Mouse (Mus musculus) forebrain, embryonic 16.5 days (tissue): Measurements from ENCODE around the gene Arl4c. TPM values are rescaled to one million over a fixed set of nuclear protein-coding genes. Genes with fewer than 3 reads are reported as not detected.
A peak's percentile ranks its signal among the peaks of the same experiment; 100 is the strongest.

ENCODE experiments used
- ATAC-seq: fragments of 200-750 bp; cut with Nextera tagmentation; 2 replicates; pipeline ENCODE4 v1.8.0; 2017; ENCODE audit warnings: mild to moderate bottlenecking, moderate library complexity
- H3K27ac ChIP-seq: fragments of 300-500 bp; sonication (generic); 2 replicates; pipeline ENCODE4 v1.5.1; 2014; ENCODE audit warnings: low read length, control low read depth
- H3K27me3 ChIP-seq: fragments of 300-500 bp; sonication (generic); replicated peaks from 2 replicates; pipeline ENCODE4 v1.6.1; 2014; ENCODE audit warnings: low read length; ENCODE audit not compliant: control insufficient read depth, insufficient read depth
- H3K36me3 ChIP-seq: fragments of 300-500 bp; sonication (generic); 2 replicates; pipeline ENCODE4 v1.6.1; 2014; ENCODE audit not compliant: control insufficient read depth, insufficient read depth
- H3K4me1 ChIP-seq: fragments of 300-500 bp; sonication (generic); replicated peaks from 2 replicates; pipeline ENCODE4 v1.6.1; 2014; ENCODE audit warnings: low read length; ENCODE audit not compliant: control insufficient read depth, insufficient read depth
- H3K4me2 ChIP-seq: fragments of 300-500 bp; sonication (generic); 2 replicates; pipeline ENCODE4 v1.6.1; 2014; ENCODE audit warnings: mild to moderate bottlenecking, low read length, control low read depth
- H3K4me3 ChIP-seq: fragments of 300-500 bp; sonication (generic); replicated peaks from 2 replicates; pipeline ENCODE4 v1.5.1; 2014; ENCODE audit warnings: mild to moderate bottlenecking, low read length, control low read depth
- H3K9ac ChIP-seq: fragments of 300-500 bp; sonication (generic); replicated peaks from 2 replicates; pipeline ENCODE4 v1.6.1; 2014; ENCODE audit warnings: low read depth, low read length, control low read depth
- H3K9me3 ChIP-seq: fragments of 300-500 bp; sonication (generic); 2 replicates; pipeline ENCODE4 v1.6.1; 2016; ENCODE audit warnings: low read length; ENCODE audit not compliant: control insufficient read depth
- WGBS: fragments of 180-500 bp; shearing (Covaris S2); extraction: QIAGEN DNeasy Blood & Tissue Kit; methylation state at CpG from one replicate; pipeline ENCODE4 v1.1.7; 2014; 5-methylcytosine and 5-hydroxymethylcytosine counted together
- polyA plus RNA-seq: library from polyadenylated mRNA; unstranded; fragments of >200 nt; fragmentation: Nextera tagmentation; extraction: Ambion mirVana; gene quantifications from 2 replicates; pipeline ENCODE4 v1.2.1, GENCODE M21; 2015

Arl4c gene
- polyA plus RNA-seq, 1 experiment from 2014 or later = 37.1 TPM

DNA sequence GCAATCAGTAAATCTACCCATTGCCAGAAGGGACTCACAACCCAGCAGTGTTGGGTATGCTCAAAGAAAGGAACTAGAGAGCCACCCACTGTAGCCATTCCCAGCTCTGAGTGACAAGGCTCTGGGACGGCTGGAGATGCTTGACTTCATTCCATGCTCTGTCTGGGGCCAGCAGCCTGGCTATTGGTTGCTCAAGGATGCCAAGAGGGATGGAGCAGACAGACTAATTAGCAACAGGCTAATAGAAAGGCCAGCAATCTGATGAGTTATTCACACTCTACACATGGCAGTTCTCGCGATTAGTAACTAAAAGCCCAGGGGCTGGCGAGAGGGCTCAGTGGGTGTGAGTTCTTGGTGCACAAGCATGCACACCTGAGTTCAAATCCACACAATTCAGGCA lies 5.6 kb downstream of the Arl4c start:
- H3K27me3 ChIP-seq = no peaks in the 10 kb centered on the region
- H3K4me1 ChIP-seq = peaks cover 16% of the 10 kb centered on the region
- WGBS = 34% methylated on average over 4 of the region's 4 CpGs
- no peak overlapping the region for H3K4me3 ChIP-seq
- H3K9me3 ChIP-seq = no peaks in the 10 kb centered on the region
- no peak overlapping the region for H3K4me2 ChIP-seq
- H3K36me3 ChIP-seq = peaks cover 2% of the 10 kb centered on the region; the same call in 1 of the 2 replicates
- H3K27ac ChIP-seq = no peak overlapping the region
- peak; percentile 19 for ATAC-seq
- H3K9ac ChIP-seq = no peak overlapping the region

DNA sequence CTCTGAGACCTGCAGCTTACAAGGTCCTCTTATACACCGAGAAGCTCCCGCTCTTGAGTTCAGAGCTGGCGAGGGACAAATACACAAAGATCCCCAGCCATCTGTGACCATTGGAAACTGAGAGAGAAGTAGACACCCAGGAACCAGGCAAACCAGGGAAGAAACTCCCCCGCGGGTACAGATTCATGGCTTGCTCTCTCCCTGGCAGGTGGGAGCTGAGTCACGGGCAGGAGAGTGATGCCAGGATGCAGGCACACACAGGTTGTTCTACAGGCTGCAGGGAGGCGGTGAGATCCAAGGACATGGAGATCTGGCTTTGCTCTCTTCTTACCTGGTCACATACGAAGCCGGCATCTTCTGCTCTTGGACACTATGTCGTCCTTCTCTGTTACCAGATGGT lies 7.7 kb downstream of the Arl4c start:
- H3K4me2 ChIP-seq = no peak overlapping the region
- ATAC-seq = no peak
- H3K9me3 ChIP-seq = no peaks in the 10 kb centered on the region
- no peaks in the 10 kb centered on the region for H3K27me3 ChIP-seq
- no peak overlapping the region for H3K4me3 ChIP-seq
- H3K27ac ChIP-seq = no peak overlapping the region
- peaks cover 16% of the 10 kb centered on the region for H3K4me1 ChIP-seq
- no peak overlapping the region for H3K9ac ChIP-seq
- H3K36me3 ChIP-seq = peaks cover 2% of the 10 kb centered on the region; the same call in 1 of the 2 replicates
- WGBS = 89% methylated on average over 10 of the region's 10 CpGs

DNA sequence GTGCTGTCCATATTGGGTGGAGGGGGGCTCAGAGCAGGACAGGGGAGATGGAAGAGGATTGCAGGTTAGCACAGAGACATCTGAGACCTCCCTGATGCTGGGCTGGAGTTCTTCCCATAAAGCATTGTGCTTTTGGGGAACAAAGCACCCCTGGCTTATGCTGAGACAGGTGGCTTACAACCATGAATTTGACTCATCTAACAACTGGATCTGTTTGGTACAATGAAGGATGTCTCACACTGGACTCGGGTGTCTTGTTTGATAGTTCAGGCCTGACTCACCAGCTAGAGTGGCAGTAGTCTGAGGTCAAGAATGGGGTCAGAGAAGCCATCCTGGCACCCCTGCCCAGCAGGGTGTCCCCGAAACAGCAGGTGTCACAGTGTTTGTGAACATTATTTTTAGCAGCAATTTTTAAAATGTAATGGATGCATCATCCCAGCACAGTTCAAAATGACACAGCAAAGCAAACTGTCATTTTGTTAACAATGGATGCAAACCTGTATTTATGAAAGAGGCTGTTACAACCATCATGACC lies 9.7 kb downstream of the Arl4c start:
- Histone ChIP-seq H3K4me2 (no peak overlapping the region), H3K4me3 (no peak overlapping the region), H3K4me1 (peaks cover 4% of the 10 kb centered on the region), H3K27me3 (no peaks in the 10 kb centered on the region), H3K9me3 (no peaks in the 10 kb centered on the region), H3K9ac (no peak overlapping the region), H3K27ac (no peak overlapping the region), H3K36me3 (peaks cover 2% of the 10 kb centered on the region; the same call in 1 of the 2 replicates)
- 77% methylated on average over 2 of the region's 2 CpGs for WGBS
- no peak for ATAC-seq

DNA sequence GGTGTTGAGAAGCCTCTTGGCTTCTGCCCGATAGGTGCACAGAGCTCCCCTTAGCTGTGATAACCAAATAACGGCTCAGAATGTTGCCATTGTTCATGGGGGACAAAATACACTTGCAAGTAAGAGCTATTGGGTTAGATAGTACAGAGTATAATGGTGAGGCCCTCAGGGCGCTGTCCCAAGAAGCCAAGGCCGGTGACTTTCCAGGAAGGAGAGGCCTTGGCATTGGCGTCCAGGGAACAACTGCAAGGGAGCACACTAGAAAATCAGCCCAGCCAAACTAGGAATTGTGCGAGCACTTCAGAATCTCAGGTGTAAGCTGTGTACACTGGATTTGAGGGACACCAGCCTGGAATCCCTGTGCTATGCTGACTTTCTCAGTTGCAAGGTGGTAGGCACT lies 11.4 kb downstream of the Arl4c start:
- WGBS = 90% methylated on average over 6 of the region's 6 CpGs
- H3K9ac ChIP-seq = no peak overlapping the region
- H3K9me3 ChIP-seq = no peaks in the 10 kb centered on the region
- H3K36me3 ChIP-seq = peaks cover 2% of the 10 kb centered on the region; the same call in 1 of the 2 replicates
- no peaks in the 10 kb centered on the region for H3K4me1 ChIP-seq
- H3K27ac ChIP-seq = no peak overlapping the region
- ATAC-seq = no peak
- no peak overlapping the region for H3K4me2 ChIP-seq
- H3K27me3 ChIP-seq = no peaks in the 10 kb centered on the region
- H3K4me3 ChIP-seq = no peak overlapping the region

DNA sequence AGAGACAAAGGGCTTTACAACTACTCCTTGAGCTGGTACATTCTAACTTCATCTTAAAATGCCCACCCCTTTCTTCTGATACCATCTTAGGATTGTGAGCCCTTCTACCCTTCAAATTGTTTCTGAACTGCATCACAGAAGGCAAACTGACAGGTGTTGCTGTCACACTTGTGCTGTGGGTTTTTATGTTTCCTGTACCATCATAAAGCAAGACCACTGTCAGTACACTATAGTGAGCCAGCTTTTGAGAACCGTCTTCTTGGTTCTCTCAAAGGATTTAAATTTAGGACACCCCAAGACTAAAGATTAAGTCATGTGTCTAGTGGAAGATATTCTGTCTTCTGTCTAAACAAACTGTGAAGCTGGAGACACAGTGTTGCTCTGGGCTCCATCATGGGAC lies 17.3 kb downstream of the Arl4c start:
- Histone ChIP-seq H3K4me2 (no peak overlapping the region), H3K27me3 (no peaks in the 10 kb centered on the region), H3K9me3 (no peaks in the 10 kb centered on the region), H3K4me3 (no peak overlapping the region), H3K36me3 (no peaks in the 10 kb centered on the region), H3K9ac (no peak overlapping the region), H3K27ac (no peak overlapping the region), H3K4me1 (no peaks in the 10 kb centered on the region)
- 83% methylated on average over 1 of the region's 1 CpGs for WGBS
- ATAC-seq = no peak

DNA sequence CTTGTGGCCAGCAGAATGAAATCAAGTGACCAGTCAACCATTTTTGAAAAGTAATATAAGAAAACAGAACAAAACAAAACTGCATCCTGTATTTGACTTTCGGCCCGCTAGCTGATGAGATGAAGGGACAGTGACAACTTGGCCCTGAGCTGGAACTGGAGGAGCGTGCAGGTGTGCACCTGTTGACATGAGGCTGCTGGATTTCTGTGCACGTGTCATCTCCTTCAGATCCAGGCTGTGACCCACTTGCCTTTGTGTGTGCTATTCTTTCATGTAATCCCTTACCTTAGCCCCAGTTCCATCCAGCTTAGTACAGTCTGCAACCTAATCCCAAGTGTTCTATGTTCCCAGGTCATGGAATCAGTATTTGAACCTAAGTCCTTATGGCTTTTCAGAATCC lies 20.4 kb downstream of the Arl4c start:
- H3K36me3 ChIP-seq = no peaks in the 10 kb centered on the region
- no peaks in the 10 kb centered on the region for H3K27me3 ChIP-seq
- no peaks in the 10 kb centered on the region for H3K4me1 ChIP-seq
- no peak overlapping the region for H3K27ac ChIP-seq
- no peak overlapping the region for H3K9ac ChIP-seq
- H3K4me2 ChIP-seq = no peak overlapping the region
- no peak overlapping the region for H3K4me3 ChIP-seq
- WGBS = 95% methylated on average over 4 of the region's 4 CpGs
- no peak for ATAC-seq
- no peaks in the 10 kb centered on the region for H3K9me3 ChIP-seq

DNA sequence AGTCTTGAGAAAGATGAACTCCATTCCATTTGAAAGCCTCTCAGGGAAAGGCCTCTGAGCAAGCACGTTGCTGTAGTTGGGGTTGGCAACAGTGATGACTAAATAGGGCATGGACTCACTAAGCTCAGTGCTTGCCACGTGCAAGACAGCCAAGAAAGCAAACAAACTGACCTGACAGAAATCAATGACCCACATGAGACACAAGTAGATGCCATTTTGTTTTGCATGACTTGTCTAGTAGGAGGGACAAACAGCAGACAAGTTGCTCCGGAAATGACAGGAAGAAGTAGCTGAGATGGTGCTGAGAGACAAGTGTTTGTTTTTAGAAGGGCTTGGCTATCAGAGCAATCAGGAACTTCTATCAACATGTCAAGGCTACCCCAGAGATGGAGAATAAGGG lies 21.2 kb downstream of the Arl4c start:
- WGBS = 67% methylated on average over 3 of the region's 3 CpGs
- H3K9me3 ChIP-seq = no peaks in the 10 kb centered on the region
- no peaks in the 10 kb centered on the region for H3K27me3 ChIP-seq
- H3K4me1 ChIP-seq = no peaks in the 10 kb centered on the region
- H3K27ac ChIP-seq = no peak overlapping the region
- no peaks in the 10 kb centered on the region for H3K36me3 ChIP-seq
- H3K9ac ChIP-seq = no peak overlapping the region
- no peak overlapping the region for H3K4me3 ChIP-seq
- no peak for ATAC-seq
- H3K4me2 ChIP-seq = no peak overlapping the region

DNA sequence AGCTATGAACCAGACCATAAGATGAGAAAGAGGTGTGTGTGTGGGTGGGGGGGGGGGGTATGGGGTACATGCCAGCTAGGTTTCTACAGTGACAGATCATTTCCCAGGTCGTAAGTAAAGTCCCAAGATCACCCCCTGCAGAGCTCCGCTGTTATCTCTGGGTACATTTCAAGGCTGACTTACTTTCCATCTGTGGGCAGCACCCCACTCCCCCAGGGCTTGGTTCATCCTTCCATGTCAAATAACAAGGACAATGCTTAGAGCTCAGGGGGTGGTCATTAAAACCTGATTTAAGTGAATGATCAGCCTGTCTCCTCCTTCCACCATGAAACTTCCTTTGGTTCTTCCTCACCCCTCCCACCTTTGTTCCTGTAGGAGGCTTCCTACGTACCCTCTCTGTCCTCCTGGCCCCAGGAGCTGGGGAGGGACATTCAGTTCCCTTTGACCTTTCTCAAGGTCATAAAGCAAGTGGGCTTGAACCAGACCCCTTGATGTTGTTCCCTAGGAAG lies 23.7 kb downstream of the Arl4c start:
- Histone ChIP-seq H3K27me3 (no peaks in the 10 kb centered on the region), H3K27ac (no peak overlapping the region), H3K36me3 (no peaks in the 10 kb centered on the region), H3K4me2 (no peak overlapping the region), H3K9ac (no peak overlapping the region), H3K4me1 (no peaks in the 10 kb centered on the region), H3K9me3 (no peaks in the 10 kb centered on the region), H3K4me3 (no peak overlapping the region)
- no peak for ATAC-seq
- 63% methylated on average over 3 of the region's 3 CpGs for WGBS

DNA sequence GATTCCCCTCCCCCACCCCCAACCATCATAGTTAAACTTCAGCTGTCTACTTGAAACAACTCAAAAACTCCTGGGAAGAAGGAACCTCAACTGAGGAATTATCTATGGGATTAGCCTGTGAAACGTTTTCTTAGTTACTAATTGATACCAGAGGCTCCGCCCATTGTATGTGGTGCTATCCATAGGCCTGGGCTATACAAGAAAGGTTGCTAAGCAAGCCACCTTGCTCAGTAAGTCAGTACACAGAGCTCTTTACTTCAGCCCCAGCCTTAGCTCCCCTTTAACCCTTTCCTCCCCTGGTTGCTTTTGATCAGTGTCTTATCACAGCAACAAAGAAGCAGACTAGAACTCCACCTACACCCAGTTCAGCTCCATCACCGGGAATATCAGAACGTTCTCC lies 31.2 kb downstream of the Arl4c start:
- no peak overlapping the region for H3K4me3 ChIP-seq
- ATAC-seq = no peak
- H3K9ac ChIP-seq = no peak overlapping the region
- H3K4me2 ChIP-seq = no peak overlapping the region
- no peaks in the 10 kb centered on the region for H3K9me3 ChIP-seq
- 23% methylated on average over 4 of the region's 4 CpGs for WGBS
- no peaks in the 10 kb centered on the region for H3K36me3 ChIP-seq
- no peaks in the 10 kb centered on the region for H3K27me3 ChIP-seq
- peaks cover 12% of the 10 kb centered on the region for H3K4me1 ChIP-seq
- no peak overlapping the region for H3K27ac ChIP-seq
